Mouse (Mus musculus): ENCODE measurements around the gene Syt7.

- TF ChIP-seq CTCF (IDR thresholded peaks at IDR 0.05; ENCODE audit: extremely low read depth, insufficient read length, insufficient replicate concordance, low read depth, low read length) (peak; percentile 76; the same call in 1 of the 2 replicates), POLR2A (IDR thresholded peaks at IDR 0.05; ENCODE audit: low read depth, low read length) (no peak)
These were observed 47.0 kb downstream of the Syt7 start for GRCm38 (mm10) chr19:10435908-10436307.

Data from small intestine, adult 2 months (tissue).